Mouse (Mus musculus): Measurements from ENCODE around the gene Cib4.
A peak's percentile ranks its signal among the peaks of the same experiment; 100 is the strongest.

The Cib4 gene

DNA sequence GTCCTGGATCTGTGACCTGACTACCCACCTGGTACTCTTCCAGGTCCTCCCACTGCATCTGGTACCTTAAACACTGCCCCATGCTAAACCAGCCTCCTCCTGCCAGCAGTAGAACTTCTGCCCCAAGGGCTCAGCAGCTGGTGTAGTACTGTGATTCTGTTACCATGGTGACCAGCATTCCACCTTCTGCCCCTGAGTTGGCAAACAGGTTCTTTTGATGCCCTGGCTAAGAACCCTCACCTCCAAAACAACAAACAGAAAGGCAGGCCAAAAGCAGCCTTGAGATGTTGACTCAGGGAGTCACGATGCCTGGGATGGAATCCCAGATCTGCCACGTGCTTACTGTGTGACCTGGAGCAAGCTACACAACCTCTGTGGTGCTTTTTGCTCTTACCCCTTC lies at the start of gene Cib4:
Gene Cib4, minus strand, starts transcription at position 139 of the 400 bp plus-strand sequence.
- no peak for DNase-seq

DNA sequence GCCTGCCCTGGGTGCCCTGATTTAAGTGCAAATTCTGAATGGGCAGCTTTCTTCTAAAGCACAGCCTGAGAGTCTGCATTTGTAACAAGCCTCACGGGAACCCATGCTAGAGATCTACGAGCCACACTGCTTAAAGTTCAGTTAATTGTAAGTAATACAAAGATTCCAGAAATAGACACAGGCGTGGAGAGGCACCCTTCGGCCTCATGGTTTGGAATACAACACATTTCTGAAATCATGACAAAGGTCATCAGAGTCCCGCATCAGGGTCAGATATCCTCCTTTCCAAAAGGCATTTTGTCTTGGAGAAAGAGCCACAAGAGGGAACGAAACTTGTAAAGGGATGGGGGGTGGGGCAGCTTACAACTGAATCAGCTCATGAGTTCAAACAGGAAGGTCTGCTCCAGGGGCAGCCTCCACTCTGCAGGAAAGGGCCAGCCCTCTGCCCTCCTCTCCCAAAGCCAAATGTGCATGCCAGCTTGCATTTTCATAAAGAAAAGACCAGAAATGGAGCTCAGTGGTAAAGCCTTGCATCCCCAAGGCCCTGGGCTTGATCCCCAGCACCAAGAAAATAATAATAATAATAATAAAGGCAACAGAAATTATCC lies 49.4 kb upstream of the Cib4 start:
- DNase-seq = no peak

- DNase-seq = peak; percentile 21
These were observed 48.3 kb upstream of the Cib4 start for GRCm38 (mm10) chr5:30593811-30594504.

- no peak for DNase-seq
These were observed 47.7 kb upstream of the Cib4 start for GRCm38 (mm10) chr5:30593360-30593759.

- DNase-seq = no peak
These were observed 46.8 kb upstream of the Cib4 start for GRCm38 (mm10) chr5:30592279-30592980.

DNA sequence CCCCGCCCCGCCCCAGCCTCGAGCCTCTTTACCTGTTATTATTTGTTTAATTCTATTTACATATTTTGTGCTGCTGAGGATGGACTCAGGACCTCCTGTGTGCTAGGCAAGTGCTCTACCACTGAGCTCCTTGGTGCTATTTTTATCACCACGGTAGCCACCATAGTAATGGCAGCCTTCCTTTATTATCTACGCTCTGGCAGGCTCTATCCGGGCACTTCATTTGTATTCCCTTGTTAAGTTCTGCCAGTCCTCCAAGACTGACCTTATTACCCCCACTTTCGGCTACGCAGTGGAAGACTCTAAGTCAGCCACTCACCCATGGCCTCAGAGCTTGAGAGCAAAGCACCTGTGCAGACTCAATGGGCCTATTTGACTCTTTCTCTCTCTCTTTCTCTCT lies 46.1 kb upstream of the Cib4 start:
- DNase-seq = no peak

DNA sequence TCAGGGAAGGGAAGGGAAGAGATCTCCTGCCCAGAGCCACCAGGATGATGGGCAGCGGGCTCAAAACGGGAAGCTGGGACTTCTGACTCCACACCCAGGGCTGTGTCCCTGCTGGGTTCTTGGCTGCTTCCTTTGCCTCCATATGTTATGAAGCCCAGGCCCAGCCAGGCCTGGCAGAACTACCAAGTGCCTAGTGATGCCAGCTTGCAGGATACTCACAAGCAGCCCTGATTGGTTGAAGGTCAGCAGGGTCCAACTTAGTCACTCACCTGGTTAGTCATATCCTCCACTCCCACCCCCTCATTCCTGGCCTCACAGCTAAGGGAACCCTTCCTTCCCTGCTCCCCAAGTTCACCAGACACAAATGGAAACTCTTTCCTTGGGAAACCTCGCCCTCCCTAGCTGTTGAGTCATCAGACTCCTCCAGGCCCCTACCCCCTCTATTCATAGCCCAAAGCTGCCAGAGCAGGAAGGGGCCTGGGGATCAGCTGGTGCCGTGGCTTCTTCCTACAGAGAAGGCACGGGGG lies 45.6 kb upstream of the Cib4 start:
- no peak for DNase-seq

- DNase-seq = no peak
These were observed 44.6 kb upstream of the Cib4 start for GRCm38 (mm10) chr5:30590231-30590630.

DNA sequence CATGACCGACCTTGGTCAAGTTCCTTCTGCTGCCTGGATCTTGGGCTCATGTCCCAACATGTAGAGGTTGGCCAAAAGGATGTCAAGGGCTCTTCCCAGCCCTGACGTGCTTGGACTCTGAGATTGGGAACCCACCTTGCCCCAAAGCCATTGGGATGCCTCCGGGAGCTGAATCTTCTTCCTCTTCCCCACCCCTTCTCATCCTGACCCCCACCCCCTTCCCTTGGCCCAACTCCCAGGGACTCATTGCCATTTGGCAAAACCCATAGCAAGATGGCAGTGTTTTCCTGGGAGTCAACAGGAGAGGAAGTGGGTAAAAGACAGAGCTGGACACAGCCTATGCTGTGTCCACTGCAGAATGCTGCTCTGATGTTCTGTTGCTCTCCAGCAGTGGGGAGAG lies 43.9 kb upstream of the Cib4 start:
- DNase-seq = no peak

DNA sequence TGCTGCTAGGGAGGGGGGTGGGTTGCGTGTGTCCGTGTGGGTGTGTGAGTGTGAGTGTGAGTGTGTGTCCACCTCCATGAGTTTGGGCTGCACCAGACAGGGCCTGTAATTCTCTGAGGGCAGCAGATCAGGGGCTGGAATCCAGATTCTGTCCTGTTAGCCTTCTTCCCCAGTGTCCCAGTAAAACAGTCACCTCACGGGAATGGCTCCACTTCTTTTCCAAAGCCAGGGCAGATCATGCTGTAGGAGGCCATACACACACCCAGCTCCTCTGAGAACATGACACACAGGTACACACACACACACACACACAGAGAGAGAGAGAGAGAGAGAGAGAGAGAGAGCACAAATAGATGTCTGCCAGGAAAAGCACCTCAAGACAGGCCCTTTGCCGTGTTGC lies 43.4 kb upstream of the Cib4 start:
- no peak for DNase-seq

- DNase-seq = peak; percentile 11
These were observed 42.8 kb upstream of the Cib4 start for GRCm38 (mm10) chr5:30588301-30588968.

GRCm38 (mm10) chr5:30587681-30588300 lies 42.2 kb upstream of the Cib4 start, which contains the start of gene Kcnk3:
Gene Kcnk3 (plus strand): TSS chr5:30588170.
- peak; percentile 67 for DNase-seq

DNA sequence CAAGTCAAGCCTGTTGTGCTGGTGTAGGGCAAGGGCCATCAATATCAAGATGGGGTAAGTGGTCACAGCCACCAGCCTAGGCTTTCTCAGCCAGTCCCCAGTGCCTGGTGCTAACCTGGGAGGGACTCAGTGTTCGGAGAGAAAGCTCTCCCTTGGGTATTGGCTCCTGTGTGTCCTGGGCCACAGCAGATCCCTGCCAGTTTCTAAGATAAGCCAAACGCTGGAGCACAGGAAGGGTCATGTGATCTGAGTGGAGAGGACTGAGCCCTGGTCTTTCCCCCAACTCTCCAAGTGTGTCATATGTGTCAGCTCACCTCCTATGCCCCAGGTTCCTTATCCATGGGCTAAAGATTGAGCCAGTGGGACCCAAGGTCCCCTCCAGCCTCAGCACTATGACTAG lies 41.5 kb upstream of the Cib4 start:
- no peak for DNase-seq

DNA sequence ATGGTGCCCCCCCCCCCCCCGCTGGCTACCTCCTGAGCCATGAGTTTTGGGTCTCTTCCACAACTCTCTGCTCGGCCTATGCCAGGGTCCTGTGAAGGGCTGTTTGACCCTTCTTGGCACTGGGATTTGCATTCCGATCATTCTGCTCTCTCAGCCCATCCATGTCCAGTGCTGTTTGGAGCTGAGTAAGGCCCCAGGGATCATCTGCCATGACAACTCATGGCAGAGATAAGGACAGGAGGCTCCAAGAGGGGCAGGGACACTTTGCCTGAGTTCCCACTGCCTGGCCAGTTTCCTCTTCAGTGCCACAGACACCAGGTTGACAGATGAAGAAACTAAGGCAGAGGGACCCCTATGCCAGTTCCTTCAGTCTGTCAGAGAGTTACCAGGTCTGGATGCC lies 41.0 kb upstream of the Cib4 start:
- no peak for DNase-seq

GRCm38 (mm10) chr5:30582017-30582416 lies 36.4 kb upstream of the Cib4 start:
- no peak for DNase-seq

- DNase-seq = no peak
These were observed 35.1 kb upstream of the Cib4 start for GRCm38 (mm10) chr5:30580725-30581124.

- no peak for DNase-seq
These were observed 32.9 kb upstream of the Cib4 start for GRCm38 (mm10) chr5:30578445-30579080.

DNA sequence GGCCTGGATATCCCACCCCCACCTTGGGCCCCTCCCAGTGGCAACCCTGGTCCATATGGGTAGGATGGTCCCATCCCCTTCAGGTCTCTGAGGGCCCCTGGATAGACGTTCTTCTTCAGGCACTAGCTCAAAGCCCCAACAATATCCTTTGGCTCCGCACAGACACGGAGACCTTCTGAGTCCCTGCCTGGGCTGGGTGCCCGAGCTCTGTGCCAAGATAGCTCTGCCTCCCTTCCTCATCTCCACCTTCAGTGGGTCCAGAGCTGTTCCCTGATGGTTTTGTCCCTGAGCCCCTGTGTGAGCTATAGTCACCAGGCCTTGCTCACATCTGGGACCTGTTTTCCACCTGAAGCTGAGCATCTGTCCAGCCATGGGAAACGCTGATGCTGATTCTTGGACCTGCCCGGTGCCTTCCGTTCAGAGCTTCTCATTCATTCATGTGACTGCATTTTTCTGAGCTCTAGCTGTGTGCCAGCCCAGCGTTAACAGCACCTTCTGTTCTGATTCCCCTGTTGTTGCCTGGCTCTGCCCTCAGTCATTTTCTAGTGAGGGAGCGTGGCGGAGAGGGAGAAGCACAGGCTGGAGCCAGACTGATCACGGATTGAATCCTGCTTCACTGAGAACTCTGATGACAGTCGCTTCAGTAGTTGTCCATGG lies 32.1 kb upstream of the Cib4 start:
- no peak for DNase-seq

DNA sequence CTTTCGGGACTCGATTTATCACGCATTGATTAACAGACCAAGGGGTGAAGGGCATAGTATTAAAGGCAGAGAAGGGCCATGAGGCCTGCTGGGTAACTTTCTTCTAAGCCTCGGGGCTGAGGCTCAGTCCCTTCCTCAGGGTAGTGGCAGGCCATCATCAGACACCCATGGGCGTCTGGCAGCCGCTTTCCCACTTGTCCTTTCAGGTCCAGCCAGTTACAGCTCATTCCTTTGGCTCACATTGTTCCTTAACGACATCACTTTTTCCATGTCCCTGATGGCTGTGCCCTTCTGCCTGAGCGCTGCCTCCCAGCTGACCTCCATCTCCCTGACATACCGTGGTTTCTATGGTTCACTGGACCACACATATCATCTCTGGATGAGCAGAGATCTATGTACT lies 31.6 kb upstream of the Cib4 start:
- no peak for DNase-seq

- no peak for DNase-seq
These were observed 30.6 kb upstream of the Cib4 start for GRCm38 (mm10) chr5:30576233-30576632.

GRCm38 (mm10) chr5:30574367-30574766 lies 28.7 kb upstream of the Cib4 start:
- DNase-seq = no peak

DNA sequence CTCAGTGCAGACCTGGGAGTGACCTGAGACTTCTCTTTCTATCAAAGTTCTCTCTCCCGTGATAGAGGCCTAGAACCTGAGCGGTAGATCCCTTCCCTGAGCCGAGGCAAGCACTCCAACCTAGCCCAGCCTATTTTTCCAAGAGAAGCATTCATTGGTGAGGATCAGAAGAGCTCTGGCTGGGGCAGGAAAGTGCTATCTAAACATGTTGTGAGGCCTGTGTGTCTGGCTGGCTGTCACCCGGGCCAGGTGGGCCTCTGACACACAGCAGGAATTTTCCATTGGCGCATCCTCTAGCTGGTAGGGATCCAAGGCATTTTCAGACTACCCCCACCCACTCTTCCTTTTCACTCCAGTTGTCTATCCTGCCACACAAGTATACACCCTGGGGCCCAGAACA lies 26.2 kb upstream of the Cib4 start:
- no peak for DNase-seq
